Mouse (Mus musculus) lung, postnatal 25 days (tissue): ENCODE results near the gene Guca2a.
A peak's percentile ranks its signal among the peaks of the same experiment; 100 is the strongest.
"Not testable (repeated sequence)": the region's sequence is repeated elsewhere in the genome, so short reads cannot be mapped to it uniquely, and the experiment has no call there.

Experiments
- DNase-seq: peaks from one replicate; pipeline ENCODE4 v3.0.0; 2022; ENCODE audit warnings: low spot score

Guca2a gene

GRCm38 (mm10) chr4:119637176-119637845 lies at the start of gene Guca2a:
Gene Guca2a (plus strand): TSS chr4:119637704.
- peak; percentile 8 for DNase-seq

- DNase-seq = no peak
Observed at GRCm38 (mm10) chr4:119588037-119588436, 49.5 kb upstream of the Guca2a start.

- no peak for DNase-seq
Observed at GRCm38 (mm10) chr4:119589423-119589822, 48.1 kb upstream of the Guca2a start.

DNA sequence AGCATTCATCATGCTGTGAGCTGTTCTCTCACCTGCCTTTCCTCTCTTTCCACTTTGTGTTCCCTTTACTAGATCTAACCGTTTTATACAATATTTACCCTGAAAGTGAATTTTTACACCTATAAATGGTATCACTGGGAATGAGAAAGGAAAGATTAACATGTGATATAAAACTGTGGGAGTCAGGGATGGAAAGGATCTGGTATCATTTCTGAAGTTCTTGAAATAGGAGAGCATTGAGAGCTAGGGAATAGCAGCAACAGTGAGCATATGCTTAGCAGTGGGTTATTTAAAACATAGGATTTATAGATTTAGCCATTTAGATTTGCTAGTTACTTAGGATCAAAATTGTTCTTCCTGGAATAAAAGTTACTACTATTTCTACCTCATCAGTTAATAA lies 47.5 kb upstream of the Guca2a start:
- no peak for DNase-seq

DNA sequence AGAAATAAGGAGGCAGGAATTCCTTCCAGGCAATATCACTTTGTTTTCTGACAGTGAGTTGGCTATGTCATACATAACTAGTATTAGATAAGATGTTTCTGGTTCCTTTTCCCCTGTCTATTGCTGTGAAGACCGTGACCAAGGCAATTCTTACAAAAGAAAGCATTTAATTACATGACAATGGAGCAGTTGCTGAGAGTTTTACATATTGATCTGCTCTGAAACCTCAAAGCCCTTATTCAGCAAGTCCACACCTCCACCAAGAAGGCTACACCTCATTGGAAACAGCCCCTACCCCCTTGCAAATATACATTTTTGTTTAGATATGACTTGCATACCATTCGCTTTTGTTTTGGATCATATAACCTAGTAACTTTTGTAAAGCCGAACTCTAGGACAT lies 45.0 kb upstream of the Guca2a start:
- no peak for DNase-seq

DNA sequence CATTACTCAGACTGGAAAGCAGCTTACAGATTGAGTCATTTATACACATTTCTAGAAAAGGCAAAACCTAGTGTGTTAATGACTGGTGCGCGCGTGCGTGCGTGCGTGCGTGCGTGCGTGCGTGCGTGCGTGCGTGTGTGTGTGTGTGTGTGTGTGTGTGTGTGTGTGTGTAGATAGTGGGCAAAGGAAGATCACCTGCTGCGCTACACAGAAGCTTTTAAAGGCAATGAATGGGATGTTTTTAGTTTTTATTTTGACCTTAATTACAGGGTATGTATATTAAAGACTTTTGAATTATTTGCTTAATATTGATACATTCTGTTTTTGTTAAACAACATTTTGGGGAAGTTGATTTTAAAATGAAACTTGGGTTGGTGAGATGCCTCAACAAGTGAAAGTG lies 43.2 kb upstream of the Guca2a start:
- DNase-seq = no peak

- no peak for DNase-seq
Observed at GRCm38 (mm10) chr4:119599605-119600004, 37.9 kb upstream of the Guca2a start.

DNA sequence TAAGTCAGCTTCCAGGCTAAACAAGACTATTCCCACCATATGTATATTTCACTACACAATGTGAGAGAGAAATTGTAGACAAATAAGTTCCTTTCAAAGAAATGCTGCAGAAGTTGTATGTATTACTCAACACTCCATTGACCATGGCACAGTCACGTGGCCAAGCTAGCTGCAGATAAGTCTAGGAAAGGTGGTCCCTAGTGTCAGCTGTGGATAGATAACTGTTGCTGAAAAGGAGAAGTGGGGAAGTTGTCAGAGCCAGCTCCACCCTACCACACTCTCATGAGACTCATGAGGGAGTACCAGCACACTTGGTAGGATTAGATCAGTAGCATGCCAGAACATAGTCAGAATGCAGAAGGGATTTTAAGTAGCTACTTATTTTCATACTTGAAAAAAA lies 28.0 kb upstream of the Guca2a start:
- no peak for DNase-seq

DNA sequence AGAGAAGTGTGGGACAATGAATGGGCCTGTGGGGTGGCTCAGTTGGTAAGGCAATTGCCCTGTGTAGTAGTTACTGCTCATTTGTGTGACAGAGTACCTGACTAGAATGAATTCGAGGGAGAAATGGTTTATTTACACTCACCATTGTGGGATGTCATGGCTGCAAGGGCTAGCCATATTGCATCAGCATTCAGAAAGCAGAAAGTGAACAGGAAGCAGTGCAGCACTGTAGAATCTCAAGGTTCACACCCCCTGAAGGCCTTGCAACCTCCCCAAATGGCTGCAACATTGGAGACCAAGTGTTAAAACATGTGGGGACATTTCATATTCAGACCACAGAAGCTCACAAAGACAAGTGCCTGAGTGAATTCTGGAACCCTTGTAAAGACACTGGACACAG lies 23.4 kb upstream of the Guca2a start:
- no peak for DNase-seq

DNA sequence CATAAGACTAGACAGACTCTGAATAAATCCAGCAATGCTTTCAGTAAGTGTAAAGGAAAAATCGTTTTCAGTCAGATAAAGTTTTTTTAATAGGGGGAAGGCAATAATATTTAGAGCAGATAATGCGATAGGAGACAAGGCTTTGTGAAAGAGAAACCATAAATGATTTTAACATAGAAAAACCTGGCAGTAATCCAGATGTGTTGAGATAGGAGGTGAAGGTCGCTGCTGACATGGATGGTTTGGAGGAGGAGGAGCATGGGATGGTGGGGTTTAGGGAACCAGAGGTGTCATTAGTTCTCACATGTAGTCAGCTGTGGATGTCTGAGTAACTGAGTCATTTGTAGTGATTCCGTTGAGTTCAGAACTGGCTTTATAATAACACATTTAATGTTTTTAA lies 22.8 kb upstream of the Guca2a start:
- DNase-seq = no peak

DNA sequence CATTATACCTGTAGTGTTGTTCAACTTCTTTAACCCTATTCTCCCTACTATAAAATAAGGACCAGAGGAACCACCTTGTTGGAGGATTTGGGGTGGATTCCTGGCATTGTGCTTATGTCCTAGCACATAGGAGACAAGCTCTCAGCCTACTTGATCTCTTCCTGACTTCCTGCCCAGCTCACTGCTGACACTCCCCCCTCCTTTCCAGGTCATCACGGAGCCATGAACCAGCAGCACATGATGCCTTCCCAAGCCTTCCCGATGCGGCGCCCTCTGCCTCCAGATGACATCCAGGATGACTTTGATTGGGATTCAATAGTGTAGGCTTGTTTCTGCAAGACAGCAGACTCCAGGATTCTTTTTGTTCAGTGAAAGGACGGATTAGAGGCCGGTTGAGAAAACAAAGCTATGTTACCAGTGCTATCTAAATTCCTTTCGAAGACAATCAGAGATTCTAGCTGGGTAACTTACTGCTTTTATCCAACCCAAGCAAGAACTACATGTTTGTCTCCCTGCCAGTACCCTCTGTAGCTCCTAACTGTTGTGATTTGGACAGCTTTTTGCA lies 11.3 kb upstream of the Guca2a start:
- no peak for DNase-seq

DNA sequence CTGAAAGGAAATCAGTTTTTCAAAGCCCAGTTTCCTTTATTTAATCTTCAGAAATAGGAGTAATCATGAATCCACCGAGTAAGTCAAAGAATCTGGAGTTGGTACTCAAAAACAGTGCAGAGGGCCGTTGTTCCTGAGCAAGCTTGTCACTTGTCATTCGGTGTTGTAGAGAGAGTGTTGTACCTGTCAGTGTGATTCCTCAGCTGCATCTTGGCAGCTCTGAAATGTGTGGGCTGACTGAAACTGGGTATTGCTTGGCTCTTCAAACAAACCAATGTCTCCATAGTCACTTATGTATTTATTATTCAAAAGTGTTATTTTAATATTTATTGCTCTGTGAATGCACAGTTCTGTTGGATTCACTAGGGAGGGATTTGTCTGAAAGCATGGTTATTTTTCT lies 10.6 kb upstream of the Guca2a start:
- no peak for DNase-seq

DNA sequence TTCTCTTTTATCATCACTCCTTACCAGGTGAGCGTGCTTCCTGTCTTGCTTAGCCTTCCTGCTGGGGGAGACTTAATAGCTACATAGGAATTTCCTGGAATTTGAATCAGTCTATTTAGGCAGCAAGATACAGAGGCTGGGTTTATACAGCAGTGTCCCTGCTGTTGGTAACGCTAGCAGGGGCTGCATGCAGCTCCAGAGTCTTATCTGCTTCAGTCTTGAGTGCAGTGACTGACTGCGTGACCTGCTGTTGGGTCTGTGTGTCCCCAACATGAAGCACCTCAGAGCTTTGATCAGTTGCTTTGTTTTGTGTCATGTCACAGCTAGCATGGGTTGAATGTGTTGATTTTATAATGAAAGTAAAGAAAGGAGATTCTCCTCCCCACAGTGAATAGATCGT lies 10.2 kb upstream of the Guca2a start:
- DNase-seq = no peak

DNA sequence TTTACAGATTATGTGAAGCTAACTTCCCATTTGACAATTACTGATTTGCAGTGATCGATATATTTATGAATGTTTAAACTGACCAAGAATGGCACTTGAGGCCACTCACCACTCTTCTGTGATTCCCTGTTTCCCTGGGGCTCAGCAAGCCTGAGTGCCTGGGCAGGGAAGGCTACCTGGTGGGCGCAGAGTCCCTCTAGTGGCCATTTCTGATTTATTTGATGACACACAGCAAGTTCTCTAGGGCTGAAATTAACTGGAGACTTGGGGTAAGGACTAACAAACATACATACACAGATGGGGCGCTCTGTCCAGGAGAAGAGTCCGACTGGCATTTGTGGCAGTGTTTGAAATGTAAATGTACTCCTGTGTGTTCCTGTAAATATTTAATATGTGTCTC lies 9.1 kb upstream of the Guca2a start:
- DNase-seq = not testable (repeated sequence)

DNA sequence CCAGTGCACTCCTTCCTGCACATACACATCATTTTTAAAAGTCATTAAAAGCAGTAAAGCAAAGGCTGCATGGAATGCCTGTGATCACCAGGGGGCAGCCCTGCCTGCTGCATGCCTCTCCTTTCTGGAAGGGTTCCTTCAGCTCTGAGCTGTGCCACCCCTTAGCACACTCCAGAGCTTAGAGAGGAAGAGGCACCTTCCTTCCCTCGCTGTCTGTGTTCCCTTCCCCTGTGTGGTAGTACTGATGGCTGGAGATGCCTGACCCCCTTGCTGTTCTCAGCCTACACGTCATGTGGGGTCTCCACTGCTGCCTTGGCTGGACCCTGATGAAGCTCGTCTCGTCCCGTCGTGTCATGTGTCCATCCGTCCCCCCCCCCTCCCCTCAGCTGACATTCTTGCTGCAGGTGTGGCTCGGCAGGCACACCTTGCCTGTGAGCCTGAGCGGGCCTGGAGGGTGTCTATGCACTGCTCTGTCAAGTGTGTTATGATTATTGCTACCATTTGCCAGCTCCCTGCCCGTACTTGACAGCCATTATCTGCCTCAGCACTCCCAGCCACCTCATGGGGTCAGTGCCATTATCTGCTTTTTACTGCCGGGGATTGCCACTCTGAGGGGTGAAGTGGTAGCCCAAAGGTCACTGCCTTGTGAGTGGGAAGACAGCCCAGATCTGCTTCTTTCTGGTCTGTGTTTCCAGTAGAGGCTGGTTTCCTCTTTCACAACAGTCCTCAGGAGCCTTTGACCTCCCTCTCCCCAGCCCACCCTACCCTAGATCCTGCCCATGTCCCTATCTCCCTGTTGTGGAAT lies 6.2 kb upstream of the Guca2a start:
- DNase-seq = peak; percentile 32

DNA sequence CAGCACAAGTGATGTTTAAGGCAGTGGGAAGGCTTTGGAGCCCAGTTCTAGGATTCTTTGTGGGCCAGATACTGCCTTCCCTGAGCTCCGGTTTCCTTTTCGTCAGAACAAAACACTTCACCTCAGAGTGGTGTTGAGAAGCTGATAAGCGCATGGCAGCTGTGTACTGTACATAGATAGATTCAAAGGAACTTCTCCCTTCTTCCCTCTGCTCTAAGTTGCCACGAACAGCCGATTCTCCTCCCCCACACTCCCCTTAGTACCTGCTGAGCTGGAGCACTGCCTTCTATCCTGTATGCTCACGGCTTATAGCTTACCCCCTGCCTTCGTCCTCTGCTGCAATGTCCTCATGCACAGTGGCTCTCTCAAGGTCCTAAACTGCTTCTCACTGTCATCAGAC lies 4.8 kb upstream of the Guca2a start:
- peak; percentile 23 for DNase-seq

GRCm38 (mm10) chr4:119633342-119633741 lies 4.2 kb upstream of the Guca2a start:
- no peak for DNase-seq

- DNase-seq = no peak
Observed at GRCm38 (mm10) chr4:119633948-119634347, 3.6 kb upstream of the Guca2a start.

DNA sequence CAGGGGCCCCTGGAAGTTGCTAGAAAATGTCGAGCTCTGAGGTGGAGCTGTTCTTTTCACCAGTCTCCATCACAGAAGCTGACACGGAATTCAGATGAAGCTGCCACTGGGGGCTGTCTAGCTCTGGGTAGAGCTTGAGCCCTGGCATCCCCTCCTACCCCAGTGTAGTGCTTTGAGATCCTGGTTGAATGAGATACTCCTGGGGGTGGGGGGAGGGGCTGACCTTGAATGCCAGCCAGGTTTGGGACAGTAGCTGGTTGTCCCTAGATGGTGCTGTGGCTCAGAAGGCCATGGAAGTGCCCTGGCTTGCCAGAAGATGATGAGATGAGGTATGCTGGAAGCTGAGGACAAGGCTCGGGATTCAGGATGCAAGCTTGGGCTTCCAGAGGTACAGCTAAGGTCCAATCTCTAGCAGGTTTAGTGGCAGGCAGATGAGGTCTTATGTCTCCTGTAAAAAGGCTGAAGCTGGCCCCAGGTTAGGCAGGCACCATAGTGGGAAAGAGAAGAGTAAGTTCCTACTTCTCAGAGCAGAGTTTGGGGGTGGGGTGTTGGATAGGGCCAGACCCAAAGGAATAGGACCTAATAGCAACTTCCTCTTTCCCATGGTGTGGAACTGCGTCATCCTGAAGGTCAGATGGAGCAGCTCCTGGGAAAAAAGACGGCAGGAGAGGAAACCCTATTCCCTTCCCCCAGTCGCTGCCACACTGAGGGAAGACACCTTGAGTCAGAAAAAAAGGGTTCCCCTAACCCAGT lies 2.4 kb upstream of the Guca2a start:
- DNase-seq = no peak

GRCm38 (mm10) chr4:119635686-119636085 lies 1.8 kb upstream of the Guca2a start:
- DNase-seq = no peak

GRCm38 (mm10) chr4:119636731-119637130 lies 773 bp upstream of the Guca2a start:
- no peak for DNase-seq

DNA sequence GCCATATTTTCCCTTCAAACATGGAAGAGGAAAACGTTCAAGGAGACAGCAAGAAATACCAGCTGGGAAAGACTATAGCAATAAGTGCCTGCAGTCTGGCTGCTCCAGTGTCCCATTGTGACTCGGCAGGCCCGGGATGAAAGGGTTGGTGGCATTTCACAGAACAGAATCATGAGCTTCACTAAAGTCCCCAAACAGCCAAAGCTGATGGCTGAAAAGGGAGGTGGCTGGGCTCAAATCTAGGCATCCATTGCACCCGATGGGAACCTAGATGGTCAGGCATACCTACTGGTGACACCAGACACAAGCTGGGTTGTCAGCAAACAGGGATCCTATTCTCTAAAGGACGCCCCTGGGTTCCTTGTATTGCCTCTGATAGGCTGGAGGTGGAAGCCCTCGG lies 442 bp downstream of the Guca2a start:
- no peak for DNase-seq

DNA sequence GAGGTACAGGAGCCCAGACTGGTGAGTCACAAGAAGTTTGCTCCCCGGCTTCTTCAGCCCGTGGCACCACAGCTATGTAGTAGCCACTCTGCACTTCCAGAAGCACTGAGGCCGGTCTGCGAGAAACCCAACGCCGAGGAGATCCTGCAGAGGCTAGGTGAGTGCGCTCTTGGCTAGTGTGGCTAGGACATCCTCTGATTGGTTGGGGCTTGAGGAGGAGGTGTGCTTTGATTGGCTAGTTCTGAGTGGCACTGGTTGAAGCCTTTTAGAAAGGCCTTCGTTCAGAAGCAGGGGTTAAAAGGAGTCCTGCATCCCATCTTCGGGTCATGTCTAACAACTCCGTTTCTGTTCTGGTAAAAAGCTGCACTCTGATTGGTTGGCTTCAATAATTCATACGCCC lies 1.2 kb downstream of the Guca2a start:
- no peak for DNase-seq
